Mouse (Mus musculus): ENCODE results near the gene Fem1b.

DNA sequence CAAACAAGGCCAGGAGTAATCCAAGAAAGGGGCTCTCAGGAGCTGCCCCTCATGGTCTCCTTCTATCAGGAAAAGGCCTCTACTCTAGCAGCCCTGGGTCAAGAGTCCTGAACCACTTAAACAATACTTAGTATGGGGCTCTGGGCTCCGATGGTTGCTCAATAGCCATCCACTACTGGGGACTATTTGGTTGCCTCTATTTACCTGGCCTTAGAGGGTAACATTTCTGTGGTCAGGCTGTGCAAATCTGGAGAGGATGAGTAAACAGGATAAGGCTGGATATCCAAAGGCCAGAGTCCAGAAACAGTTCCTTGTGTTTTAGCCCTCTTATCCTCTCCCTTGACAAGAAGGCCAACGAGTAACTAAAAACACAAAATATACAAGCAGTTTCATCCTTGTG is 3.0 kb upstream of the Fem1b start:
- TF ChIP-seq CTCF (IDR thresholded peaks at IDR 0.05): no peak
- TF ChIP-seq EP300 (IDR thresholded peaks at IDR 0.05; ENCODE audit: insufficient read depth, low read depth, low read length): no peak

All from heart, adult 2 months (tissue).